Mouse (Mus musculus): ENCODE measurements at regions not wholly inside any gene's neighbourhood (a gene's known extent, or its start where the extent isn't known, plus 50 kb on each side); places are given as distances from the start of the nearest gene placed in this dataset.
A peak's percentile ranks its signal among the peaks of the same experiment; 100 is the strongest.

DNA sequence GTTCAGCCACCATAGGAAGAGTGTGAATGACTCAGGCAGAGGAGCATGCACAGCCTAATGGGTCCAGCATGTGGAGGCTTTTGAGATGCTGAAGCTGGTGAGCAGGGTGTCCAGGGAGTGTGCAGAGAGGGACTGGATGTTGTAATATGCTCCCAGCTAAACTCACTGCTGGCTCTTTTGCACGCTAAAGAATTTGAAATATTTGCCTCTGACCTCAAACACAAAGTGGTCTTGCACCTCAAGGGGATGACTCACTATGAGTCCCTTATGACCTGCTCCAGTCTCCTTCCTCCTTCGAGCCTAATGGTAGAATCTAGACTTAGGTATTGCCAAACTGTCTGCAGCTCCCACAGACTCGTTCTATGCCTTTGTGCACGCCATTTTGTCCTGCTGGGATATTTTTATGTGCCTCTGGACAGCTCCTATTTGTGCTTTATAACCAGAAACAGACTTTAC, 55.0 kb upstream of the Slit3 start:
- no peak for DNase-seq (ENCODE audit: low spot score in 2 of 2)
- intact Hi-C loops (cut with DNase I): no loop called here

DNA sequence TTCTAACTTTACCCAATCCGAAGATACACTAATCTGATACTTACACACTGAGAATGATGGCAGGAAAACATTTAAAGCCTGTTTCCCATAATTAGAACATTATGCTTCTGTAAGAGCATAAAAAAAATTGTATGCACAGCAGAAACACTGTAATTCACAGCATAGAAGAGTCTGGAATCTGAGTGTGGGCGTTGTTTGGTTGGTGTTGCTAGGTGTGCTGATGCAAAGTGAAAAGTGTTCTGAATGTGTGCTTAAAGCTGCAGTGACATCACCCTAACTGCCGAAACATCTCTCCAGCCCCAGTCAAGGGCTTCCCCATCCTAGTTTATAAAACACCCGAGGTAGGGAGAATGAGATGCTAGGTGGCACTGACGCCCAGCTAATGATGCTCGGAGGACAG, 63.2 kb upstream of the Slit3 start:
- intact Hi-C loops (cut with DNase I): no loop called here
- DNase-seq (ENCODE audit: low spot score in 2 of 2): peak; percentile 19 to 76

DNA sequence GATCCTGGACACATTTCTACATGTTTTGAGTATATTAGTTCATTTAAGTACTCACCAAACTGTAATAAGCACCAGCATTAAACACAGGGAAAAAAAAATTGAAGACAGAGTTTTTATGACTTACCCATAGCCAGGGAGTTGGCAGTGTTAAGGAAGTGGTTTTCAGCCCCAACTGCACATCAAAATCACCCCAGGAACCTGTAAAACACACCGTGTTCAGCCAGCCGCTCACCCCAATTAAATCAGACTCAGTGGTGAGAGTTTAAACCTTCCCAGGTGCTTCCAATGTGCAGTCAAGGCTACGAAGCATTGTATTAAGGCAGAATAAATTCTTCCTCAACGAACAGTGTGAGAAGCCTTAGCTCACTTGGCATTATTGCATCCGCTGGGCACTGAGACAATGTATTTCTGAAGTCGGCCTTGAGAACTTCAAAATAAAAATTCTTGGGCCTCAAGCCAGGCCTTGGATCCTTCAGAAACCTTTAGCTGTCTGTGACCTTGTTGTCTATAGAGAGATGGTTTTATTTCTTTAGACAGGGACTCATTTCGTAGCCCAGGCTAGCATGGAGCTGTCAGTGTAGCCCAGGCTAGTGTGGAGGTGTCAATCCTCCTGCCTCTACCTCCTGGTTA, 65.4 kb upstream of the Slit3 start:
- intact Hi-C loops (cut with DNase I): no loop called here
- no peak for DNase-seq (ENCODE audit: low spot score in 2 of 2)

DNA sequence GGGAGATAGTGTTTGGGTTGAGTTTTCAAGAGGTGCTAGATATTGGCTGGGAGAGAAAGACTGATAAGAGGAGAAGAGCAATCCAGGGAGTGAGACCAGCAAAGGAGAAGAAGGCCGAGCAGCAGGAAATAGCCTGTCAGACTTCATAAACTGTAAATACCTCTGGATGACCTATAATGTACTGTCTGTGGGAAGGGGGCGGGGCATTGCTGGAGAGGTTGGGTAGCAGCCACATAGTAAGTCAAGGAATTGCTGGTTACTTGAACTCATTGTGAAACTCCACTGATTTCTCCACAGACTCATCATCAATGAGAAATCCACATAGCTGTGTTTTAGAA, 67.4 kb upstream of the Slit3 start:
- DNase-seq (ENCODE audit: low spot score in 2 of 2): no peak

DNA sequence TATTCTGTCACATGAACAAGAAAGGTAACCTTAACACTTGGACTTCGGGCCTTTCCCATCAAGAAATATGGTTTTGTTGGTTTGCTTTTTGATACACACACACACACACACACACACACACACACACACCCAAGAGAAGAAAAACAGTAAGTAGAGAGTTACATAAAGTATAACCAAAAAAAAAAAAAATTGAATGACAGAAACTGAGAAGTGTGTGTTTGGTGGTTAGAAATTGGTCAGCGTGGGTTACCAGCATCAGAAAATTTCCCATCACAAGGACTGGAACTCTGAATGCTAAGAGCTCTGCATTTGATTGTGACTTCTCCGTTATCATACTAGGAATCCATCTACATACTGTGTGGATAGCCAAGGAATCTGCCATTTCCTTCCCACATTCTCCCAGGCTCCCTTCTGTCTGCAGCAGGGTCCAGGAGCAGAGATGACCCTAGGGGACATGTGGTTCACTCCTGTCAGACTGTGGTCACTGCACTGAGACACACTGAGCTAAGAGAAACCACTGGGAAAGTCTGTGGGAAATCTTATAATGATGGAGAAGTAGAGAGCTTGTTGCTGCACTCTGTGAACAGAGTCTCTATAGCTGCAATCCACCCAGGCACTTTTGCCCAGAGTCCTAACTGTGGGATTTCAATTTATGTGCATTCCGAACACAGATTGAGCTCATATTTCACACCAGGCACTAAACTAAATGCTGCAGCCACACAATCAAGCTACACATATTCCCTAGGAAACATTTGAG, 68.0 kb upstream of the Slit3 start:
- no peak for DNase-seq (ENCODE audit: low spot score in 2 of 2)
- intact Hi-C loops (cut with DNase I): no loop called here

More for the DNA sequence above, 67.4 kb upstream of the Slit3 start:
- intact Hi-C loops (cut with DNase I): no loop called here

DNA sequence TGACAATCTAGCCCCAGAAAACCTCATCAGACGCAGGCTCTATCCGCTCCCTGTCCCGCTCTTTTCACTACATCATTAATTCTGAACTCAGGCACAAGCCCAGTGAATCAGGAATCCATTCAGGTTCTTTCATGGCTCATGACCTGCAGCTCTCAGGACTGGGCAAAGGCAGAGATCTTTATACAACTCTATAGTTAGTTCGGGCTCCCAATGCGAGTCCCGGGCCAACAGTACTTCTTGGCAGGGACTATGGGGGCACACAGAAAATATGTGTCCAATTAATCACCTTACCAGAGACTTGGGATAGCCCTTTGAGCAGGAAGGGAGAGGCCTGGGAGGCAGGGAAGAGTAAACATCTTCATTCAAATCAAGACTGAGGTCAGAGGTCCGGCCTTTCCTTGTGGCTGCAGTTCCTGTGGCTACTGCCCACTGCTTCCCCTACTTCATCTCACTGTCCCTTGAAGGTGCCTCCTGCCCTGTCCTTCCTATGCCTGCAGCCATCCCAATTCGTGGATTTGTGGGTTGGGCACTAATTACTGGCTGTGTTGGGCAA, 71.3 kb upstream of the Slit3 start:
- DNase-seq (ENCODE audit: low spot score in 2 of 2): no peak
- intact Hi-C loops (cut with DNase I): no loop called here

DNA sequence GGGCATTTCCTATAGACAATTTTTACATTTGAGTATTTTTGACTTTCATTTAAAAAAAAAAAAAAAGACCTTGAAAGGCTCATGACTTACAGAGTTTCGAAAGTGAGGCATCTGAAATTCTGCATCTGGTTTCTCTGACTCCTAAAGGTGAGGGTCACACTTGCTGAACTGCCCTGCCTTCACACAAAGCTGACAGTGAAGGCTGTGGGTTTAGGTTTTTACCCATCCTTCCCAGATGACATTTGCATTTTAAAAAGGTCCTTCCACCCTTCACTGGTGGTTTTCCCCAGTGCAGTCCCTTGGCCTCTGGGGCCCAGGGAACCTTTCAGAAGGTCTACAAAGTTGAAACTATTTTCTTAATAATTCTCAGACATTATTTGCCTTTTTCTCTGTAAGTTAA, 76.4 kb upstream of the Slit3 start:
- intact Hi-C loops (cut with DNase I): no loop called here
- no peak for DNase-seq (ENCODE audit: low spot score in 2 of 2)

DNA sequence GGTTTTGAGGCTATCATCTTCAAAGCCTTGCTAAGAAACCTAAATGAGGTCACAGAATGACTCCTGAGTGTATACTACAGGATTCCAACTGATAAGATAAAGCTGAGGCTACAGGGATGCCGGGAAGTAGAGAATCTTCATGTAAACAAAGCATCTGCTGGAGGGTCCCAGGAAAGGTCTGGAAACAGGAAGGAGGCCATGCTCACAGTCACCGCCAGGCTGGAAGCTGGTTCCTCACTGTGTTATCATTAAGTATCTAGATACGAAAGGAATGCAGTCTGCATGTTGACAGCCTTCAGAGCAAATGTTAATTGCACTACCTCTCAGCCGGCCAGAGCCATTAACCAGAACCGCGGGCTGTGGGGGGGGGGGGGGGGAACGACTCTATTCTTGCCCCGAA, 96.6 kb upstream of the Slit3 start:
- DNase-seq (ENCODE audit: low spot score in 2 of 2): no peak
- intact Hi-C loops (cut with DNase I): no loop called here

DNA sequence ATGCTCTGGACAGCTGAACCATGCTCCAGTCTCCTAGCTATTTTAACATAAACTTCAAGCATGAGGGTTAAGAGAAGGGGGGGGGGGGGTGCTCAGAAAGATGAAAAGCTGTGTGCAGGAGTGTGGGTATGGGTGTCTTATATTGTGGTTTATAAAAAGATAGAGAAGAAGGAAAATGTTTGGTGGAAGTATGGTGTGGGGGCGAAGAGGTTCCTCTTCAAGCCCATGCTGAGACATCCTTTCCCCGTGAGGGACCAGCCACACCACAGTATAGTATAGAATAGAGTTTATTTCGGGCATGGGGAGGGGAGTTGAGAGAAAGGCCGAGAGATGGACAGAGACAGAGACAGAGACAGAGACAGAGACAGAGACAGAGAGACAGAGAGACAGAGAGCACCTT, 97.2 kb upstream of the Slit3 start:
- DNase-seq (ENCODE audit: low spot score in 2 of 2): no peak
- intact Hi-C loops (cut with DNase I): no loop called here

DNA sequence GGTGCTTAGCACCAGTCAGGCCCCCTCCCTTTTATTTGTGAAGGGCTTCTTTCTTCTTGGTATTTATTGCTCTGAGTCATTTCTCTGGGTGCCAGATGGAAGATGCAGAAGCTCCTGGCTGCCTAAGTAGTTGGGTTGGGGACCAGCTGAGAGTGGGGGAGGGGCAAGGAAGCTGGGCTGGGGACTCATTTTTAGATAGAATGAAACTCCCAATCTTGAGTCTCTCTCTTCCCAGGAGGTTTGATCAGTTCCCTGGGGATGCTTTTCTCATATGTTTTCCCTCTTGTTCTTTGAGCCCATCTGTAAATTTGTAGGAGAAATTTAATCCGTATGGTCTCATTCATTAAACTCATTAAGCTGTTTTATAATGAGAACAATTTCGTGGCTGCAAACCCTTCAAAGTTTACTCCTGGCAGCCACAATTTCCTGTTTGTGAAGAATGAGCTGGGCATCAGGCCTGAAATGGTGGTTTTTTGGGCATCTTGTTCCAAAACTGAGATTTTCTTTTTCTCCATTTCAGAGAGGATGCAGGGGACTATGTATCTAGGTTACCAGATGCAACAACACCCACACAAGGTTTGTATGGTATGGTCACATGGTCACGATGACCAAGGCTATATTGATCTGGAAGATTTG, 98.9 kb upstream of the Slit3 start:
- intact Hi-C loops (cut with DNase I): no loop called here
- DNase-seq (ENCODE audit: low spot score in 2 of 2): peak; percentile 39 to 42

DNA sequence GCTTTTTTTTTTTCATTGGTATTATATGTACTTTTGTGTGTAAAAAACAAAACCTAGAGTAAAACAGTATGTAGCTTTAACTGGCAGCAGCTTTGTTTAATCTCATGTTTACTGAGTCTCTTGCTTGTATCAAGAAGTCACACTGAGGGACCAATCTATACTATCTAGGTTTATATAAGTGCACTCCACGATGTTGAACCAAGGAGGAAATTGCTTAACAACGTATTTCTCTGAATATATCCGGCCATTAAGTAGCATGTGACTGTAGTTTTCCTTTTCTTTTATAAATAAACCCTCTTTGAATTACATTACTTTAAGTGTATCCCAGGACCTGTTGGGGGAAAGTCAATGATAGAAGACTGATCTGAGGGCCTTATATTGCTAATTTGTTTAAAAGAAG, 104.0 kb upstream of the Slit3 start:
- intact Hi-C loops (cut with DNase I): loop anchor here (10.0 kb wide), 1 partner anchor 248 kb away; no protein-coding TSS in a partner anchor
- DNase-seq (ENCODE audit: low spot score in 2 of 2): no peak

DNA sequence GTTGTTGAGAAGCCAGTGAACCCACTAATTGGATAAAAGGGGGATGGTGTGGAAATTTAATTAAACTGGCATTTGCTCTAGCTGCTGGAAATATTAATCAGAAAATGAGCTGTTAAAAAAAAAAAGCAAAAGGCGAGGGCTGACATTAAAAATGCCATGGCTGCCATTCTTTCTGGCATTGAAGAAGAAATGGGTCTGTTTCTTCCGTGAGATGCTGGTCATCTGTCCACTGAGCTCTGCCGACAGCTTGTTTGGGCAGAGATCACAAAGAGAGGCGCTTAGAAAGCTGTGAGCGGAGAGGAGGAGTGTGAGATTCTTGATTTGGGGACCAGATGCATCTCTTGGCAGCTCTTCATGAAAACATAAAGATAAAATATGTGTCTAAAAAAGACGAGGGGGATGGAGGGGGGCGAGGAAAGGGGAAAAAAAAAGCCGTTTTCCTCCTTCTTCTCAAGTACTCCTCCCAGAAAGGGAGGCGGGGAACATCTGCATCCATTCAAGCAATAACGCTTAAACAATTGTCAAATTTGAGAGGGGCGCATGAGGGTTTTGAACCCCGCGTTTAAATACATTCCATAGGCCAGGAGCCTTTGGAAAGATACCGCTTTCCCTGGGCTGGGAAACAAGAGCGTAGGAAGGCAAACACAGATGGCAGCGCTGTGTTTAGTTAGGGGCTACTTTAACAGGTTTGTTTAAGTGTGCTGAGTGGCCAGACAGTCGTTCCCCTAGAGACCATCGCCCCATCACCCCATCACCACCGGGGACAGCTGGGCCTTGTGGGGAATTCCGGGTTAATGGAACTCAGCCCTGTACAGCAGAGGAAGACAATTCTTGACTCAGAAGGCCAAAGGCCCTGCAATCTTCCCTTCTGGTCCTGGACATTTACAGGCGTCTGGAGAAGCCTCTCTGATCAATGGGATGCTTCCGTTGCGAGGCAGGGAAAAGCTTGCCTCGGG, 109.2 kb upstream of the Slit3 start:
- peak; percentile 48 to 69 for DNase-seq (ENCODE audit: low spot score in 2 of 2)
- intact Hi-C loops (cut with DNase I): loop anchor here (5.0 to 10.0 kb wide), 2 partner anchors 111 to 253 kb away; partner anchors contain the start of gene Slit3

DNA sequence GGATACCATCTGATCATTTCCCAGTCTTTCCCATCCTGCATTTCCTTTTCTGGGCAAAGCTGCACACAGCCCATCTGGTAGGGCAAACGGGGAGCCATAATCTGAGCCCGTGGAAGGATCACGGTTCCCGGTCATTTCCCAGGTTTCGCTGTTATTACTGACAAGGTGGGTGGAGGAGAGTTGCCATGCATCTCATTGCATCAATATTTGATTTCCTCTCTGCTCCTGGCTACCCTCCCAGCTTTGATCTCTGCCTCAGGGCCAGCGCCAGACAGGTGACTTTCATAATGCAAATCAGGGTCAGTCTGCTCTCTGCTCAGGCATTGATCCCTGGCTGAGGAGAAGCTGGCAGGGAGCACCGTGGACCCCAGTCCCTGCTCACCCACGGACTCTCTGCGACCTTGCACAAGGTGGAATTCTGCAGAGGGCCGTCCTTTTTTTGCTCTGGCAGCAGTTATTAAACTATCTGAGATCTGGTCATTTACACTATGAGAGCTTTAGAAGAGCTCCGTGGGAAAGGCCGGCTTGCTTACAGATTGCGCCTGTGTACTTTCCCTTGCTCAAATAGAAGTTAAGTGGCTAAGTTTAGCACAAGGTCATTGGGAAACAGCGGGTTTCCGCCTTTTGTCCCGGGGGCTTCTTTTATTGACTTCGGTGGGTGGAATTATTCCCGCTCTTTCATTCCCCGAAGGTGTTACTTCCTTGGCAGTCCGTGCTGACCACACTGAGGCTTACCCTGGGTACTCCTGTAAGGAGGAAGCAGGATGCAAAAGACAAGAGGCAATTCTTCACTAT, 114.1 kb upstream of the Slit3 start:
- intact Hi-C loops (cut with DNase I): no loop called here
- DNase-seq (ENCODE audit: low spot score in 2 of 2): no peak

DNA sequence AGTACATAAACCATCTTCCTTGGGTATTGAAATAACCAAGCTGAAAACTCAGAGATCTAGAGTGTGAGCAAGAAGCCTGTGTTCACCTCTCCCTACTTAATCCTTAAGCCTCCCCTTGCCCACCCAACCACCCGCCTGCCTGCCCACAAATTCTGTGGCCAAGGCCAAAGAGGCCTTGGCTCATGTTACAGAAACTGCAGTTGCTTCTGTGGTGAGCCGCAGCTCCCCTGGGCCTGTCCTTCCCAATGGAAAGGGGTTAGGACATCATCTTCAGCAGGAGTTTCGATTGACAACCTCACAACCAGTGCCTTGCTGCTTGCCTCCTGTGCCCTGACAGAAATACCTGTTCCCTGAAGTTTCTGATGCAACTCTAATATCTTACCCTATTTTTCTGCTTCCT, 115.9 kb upstream of the Slit3 start:
- DNase-seq (ENCODE audit: low spot score in 2 of 2): no peak
- intact Hi-C loops (cut with DNase I): no loop called here

DNA sequence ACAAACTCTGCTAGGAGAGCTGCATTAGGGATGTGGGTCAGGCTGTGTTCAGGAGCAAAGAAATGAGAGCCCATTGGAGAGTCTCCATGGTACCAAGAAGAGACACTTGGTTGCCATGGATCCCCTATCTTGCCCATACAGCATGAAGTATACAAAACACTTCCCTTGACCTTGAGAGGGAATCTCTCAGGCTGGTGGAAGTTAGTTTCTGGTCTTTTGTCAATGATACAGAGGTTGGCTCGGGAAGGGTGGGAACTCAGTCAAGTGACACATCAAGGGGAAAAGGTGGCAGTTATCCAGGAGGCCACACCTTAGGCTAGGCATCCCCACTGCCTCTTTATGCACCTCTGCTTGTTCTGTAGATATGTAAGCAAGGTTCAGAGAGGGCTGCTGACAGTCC, 116.6 kb upstream of the Slit3 start:
- intact Hi-C loops (cut with DNase I): no loop called here
- DNase-seq (ENCODE audit: low spot score in 2 of 2): no peak

DNA sequence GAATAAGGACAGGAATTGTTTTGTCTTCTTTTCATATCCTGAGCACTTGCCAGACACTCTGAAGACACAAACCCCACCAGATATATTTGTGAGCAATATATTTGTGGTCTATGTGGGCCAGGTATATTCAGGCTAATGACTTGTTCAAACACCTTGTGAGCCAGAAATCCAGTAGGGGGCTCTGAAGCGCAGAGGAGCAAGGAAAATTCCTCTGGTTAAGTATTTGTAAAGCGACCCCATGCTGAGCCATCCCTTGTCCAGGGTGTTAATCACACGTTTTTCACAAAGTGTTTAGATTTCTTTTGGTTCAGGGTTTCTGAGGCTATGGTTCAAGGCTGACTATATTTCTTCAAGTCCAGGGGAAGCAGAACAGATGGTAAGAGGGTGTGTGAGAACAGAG, 117.1 kb upstream of the Slit3 start:
- intact Hi-C loops (cut with DNase I): no loop called here

DNA sequence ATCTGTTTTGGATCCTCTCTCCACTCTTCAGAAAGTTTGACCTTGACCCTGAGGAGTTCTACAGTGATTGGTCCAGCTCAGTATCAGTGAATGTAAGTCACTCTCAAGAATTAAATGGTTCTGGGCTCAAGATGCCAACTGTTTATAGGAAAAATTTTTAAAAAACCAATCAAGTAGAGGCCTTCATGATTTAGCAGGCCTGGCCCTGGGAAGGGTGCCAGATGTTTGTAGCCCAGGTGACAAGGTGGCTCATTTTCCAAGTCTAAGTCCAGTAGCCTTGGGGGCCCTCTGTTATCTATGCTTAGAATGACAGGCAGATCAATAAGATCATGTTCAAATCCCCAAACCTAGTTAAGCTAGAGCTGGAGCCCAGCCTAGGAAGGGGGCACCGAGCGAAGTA, 123.1 kb upstream of the Slit3 start:
- no peak for DNase-seq (ENCODE audit: low spot score in 2 of 2)
- intact Hi-C loops (cut with DNase I): no loop called here

More for the DNA sequence above, 117.1 kb upstream of the Slit3 start:
- no peak for DNase-seq (ENCODE audit: low spot score in 2 of 2)

DNA sequence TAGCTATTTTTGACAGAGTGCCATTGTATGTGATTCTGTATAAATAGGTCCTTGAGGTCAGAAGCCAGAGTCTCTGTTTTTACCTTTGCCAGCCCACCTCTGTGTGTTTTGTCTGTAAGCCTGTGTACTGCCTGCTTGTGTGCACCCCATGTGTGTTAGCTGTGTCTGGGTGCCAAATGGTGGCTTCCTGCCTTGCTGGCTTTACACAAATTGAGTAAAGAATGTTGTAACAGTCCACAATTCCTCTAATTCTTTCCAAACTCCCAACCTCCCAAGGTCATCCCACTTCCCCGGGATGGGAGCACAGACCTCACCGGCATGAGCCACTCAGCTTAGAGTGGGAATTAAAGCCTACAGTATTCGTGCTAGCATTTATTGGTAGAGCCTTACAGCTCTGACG, 125.5 kb upstream of the Slit3 start:
- DNase-seq (ENCODE audit: low spot score in 2 of 2): no peak
- intact Hi-C loops (cut with DNase I): no loop called here

Measured in left cerebral cortex, postnatal 14 days (tissue).